Mouse (Mus musculus) lung, embryonic 16.5 days (tissue): ENCODE measurements around the gene Mis18a. TPM values are rescaled to one million over a fixed set of nuclear protein-coding genes. Genes with fewer than 3 reads are reported as not detected.

ENCODE experiments used
- ATAC-seq: fragments of 200-750 bp; cut with Nextera tagmentation; 2 replicates; pipeline ENCODE4 v1.8.0; 2017; ENCODE audit warnings: low read depth, mild to moderate bottlenecking, moderate library complexity
- H3K27ac ChIP-seq: fragments of 300-500 bp; sonication (generic); 2 replicates; pipeline ENCODE4 v1.5.1; 2014; ENCODE audit warnings: mild to moderate bottlenecking, control low read depth, low read length
- H3K27me3 ChIP-seq: fragments of 300-500 bp; sonication (generic); 2 replicates; pipeline ENCODE4 v1.6.1; 2014; ENCODE audit warnings: low read depth, low read length, mixed read lengths; ENCODE audit not compliant: control insufficient read depth, insufficient read depth
- H3K36me3 ChIP-seq: fragments of 300-500 bp; sonication (generic); 2 replicates; pipeline ENCODE4 v1.6.1; 2014; ENCODE audit warnings: low read length; ENCODE audit not compliant: control insufficient read depth, insufficient read depth
- H3K4me1 ChIP-seq: fragments of 300-500 bp; sonication (generic); replicated peaks from 2 replicates; pipeline ENCODE4 v1.6.1; 2014; ENCODE audit warnings: low read length, mixed read lengths; ENCODE audit not compliant: control insufficient read depth, insufficient read depth
- H3K4me2 ChIP-seq: fragments of 300-500 bp; sonication (generic); 2 replicates; pipeline ENCODE4 v1.6.1; 2014; ENCODE audit warnings: low read depth, low read length, control low read depth
- H3K4me3 ChIP-seq: fragments of 300-500 bp; sonication (generic); 2 replicates; pipeline ENCODE4 v1.5.1; 2014; ENCODE audit warnings: mild to moderate bottlenecking, low read length, control low read depth
- H3K9ac ChIP-seq: fragments of 300-500 bp; sonication (generic); 2 replicates; pipeline ENCODE4 v1.6.1; 2014; ENCODE audit warnings: low read length, control low read depth
- H3K9me3 ChIP-seq: fragments of 300-500 bp; sonication (generic); 2 replicates; pipeline ENCODE4 v1.6.1; 2016; ENCODE audit warnings: low read length; ENCODE audit not compliant: control insufficient read depth
- WGBS: fragments of 180-500 bp; shearing (Covaris S2); extraction: QIAGEN DNeasy Blood & Tissue Kit; methylation state at CpG from one replicate; pipeline ENCODE4 v1.1.7; 2014; 5-methylcytosine and 5-hydroxymethylcytosine counted together
- polyA plus RNA-seq: library from polyadenylated mRNA; unstranded; fragments of >200 nt; fragmentation: Nextera tagmentation; extraction: Ambion mirVana; gene quantifications from 2 replicates; pipeline ENCODE4 v1.2.1, GENCODE M21; 2015

Gene Mis18a
- 72.2 and 82.1 TPM in 2 replicates for polyA plus RNA-seq

DNA sequence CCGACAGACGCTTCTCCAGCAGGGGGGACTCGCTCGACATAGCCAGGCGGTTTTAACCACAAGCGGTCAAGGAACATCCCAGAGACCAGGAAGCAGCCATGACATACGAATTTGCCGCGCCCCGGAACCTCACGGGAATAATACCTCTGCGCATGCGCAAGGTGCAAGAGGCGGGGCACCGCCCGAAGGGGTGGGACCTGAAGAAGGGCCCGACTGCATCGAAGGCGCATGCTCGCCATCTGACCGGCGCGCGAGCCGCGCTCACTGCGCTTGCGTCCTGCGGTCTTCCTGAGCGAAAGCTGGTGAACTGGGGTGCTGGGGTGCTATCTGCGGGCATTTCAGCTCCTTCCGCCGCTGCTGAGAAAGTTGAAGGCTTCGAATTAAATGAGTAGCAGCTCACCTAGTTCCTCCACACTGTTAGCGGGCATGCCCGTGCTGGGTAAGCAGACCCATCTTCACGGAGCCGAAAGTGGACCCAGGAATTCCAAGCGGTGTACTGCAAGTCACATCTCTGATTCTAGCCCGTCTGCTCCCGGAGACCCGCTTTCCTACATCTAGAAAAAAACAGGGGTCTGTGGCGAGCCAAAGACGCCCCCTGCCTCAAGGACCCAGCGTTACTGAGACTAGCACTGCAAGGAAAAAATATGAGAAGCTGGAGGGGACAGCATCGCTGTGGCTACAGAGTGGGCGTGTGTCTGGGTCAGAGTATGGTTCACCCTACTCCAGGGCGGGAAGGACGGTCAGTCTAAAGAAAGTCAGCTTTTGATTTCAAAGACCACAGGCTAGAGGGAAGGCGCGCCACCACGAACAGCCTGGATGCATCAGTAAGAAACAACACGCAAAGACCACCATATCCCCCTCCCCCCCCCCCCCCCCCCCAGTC lies at the start of gene Mis18a:
Gene Mis18a (minus strand): TSS at position 172 of the 883 bp plus-strand sequence.
- peak; percentile 97 for ATAC-seq
- peak within 1 kb of the TSS; percentile 92 for H3K4me3 ChIP-seq
- no peaks in the 10 kb centered on the region for H3K27me3 ChIP-seq
- no peaks in the 10 kb centered on the region for H3K9me3 ChIP-seq
- peaks cover 8% of the 10 kb centered on the region; the same call in 1 of the 2 replicates for H3K36me3 ChIP-seq
- peaks cover 12% of the 10 kb centered on the region for H3K4me1 ChIP-seq
- H3K9ac ChIP-seq: peak within 1 kb of the TSS; percentile 91
- 2% methylated on average over 52 of the region's 53 CpGs for WGBS
- peak within 1 kb of the TSS; percentile 83 for H3K4me2 ChIP-seq
- H3K27ac ChIP-seq: peak within 1 kb of the TSS; percentile 71

DNA sequence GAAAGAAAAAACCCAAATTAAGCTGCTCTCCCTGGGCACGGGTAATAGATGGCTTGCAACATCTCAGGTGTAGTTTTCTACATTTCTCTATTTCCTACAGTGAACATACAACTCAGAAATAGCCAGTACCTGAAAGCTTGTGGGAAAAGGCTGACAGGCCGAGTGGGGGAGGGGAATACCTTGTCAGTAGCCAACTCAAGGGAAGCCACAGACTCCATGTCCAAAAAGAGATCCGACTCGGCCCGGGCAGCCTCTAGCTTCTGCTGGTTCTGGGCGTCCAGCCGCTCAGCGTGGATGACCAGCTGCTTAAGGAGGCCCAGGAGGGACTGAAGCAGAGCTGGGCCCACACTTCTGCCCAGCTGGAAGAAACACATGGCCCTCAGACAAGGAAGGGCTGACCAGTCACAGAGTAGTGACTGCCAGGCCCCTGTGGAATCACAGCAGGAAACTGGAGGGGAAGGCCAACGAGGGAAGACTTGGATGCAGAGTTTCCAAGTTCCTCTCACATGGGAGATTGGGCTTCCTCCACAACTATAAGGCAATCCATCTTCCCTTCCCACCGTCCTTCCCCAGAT lies 48.8 kb upstream of the Mis18a start:
- no peaks in the 10 kb centered on the region for H3K9me3 ChIP-seq
- no peak overlapping the region for H3K4me2 ChIP-seq
- no peak for ATAC-seq
- no peaks in the 10 kb centered on the region for H3K27me3 ChIP-seq
- H3K9ac ChIP-seq: no peak overlapping the region
- no peaks in the 10 kb centered on the region for H3K4me1 ChIP-seq
- H3K27ac ChIP-seq: no peak overlapping the region
- H3K36me3 ChIP-seq: peaks cover 25% of the 10 kb centered on the region
- WGBS: 74% methylated on average over 10 of the region's 10 CpGs
- H3K4me3 ChIP-seq: no peak overlapping the region

DNA sequence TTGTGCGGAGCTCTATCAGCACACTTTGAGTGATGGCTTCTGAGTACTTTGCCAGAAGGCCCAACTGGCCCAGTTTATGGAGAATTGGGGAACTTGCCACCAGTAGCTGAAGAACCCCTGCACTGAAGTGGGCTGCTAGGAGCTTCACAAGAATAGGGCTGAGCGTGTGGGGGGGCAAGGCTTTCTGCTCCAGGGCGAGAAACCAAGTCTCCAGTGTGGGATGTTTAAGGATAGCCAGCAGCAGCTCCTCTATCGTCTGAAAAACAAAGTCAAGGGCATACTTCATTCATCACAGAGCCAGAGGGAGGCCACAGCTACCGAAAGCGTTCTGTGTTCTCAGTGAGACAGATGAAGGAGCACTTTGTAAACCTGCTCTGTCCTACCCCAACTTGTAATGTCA lies 47.4 kb upstream of the Mis18a start:
- no peak overlapping the region for H3K9ac ChIP-seq
- no peaks in the 10 kb centered on the region for H3K27me3 ChIP-seq
- 81% methylated on average over 6 of the region's 6 CpGs for WGBS
- H3K27ac ChIP-seq: no peak overlapping the region
- no peak overlapping the region for H3K4me3 ChIP-seq
- peaks cover 22% of the 10 kb centered on the region for H3K36me3 ChIP-seq
- no peaks in the 10 kb centered on the region for H3K9me3 ChIP-seq
- no peaks in the 10 kb centered on the region for H3K4me1 ChIP-seq
- ATAC-seq: no peak
- no peak overlapping the region for H3K4me2 ChIP-seq

DNA sequence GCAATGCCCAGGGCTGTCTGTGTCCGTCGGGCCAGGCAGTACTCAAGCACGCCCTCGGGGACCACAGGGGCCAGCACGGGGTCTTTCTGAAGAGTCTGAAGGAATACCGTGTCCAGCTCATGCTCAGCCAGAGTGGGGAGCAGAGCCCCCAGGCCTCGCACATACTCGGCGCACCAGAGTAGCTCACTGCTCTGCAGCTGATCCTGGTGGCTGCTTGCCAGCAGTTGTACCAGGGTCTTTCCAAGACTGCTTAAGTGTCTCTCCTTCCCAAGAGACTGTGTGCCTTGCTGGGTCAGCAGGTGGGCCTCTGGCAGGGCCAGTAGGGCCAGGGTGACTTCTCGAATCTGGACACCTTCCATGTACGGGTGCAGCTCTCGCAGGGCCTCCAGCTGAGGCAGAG lies 47.0 kb upstream of the Mis18a start:
- H3K4me1 ChIP-seq: no peaks in the 10 kb centered on the region
- H3K4me3 ChIP-seq: no peak overlapping the region
- H3K4me2 ChIP-seq: no peak overlapping the region
- no peak overlapping the region for H3K27ac ChIP-seq
- no peak for ATAC-seq
- no peak overlapping the region for H3K9ac ChIP-seq
- no peaks in the 10 kb centered on the region for H3K9me3 ChIP-seq
- WGBS: 84% methylated on average over 12 of the region's 12 CpGs
- H3K36me3 ChIP-seq: peaks cover 24% of the 10 kb centered on the region
- no peaks in the 10 kb centered on the region for H3K27me3 ChIP-seq

DNA sequence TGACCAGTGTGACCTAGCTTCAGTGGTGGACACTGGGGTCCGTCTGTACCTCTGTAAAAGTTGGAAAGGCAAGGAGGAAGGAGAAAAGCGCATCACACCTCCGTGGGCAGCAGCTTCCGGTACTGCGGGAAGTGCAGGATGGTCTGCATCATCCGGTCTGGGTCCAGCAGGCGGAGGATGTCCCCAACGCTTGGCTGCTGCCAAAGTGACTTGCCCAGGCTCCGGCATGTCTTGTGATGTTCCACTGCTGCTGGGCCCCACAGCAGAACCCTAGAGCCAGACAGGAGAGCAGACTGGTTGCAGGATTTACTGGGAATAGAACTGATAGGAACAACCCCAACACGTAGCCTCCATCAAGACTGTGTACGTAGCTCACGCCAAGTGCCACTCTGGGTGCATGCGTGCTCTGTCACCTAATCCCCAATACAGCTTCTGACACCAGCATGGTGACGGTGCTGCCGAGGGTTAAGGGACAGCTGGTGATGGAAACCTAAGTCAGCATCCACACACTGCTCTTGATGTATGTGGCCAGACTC lies 39.8 kb upstream of the Mis18a start:
- H3K4me2 ChIP-seq: no peak overlapping the region
- WGBS: 68% methylated on average over 15 of the region's 15 CpGs
- peak; percentile 88 for ATAC-seq
- no peaks in the 10 kb centered on the region; the same call in 1 of the 2 replicates for H3K4me1 ChIP-seq
- no peak overlapping the region for H3K4me3 ChIP-seq
- no peak overlapping the region for H3K27ac ChIP-seq
- no peaks in the 10 kb centered on the region for H3K9me3 ChIP-seq
- H3K27me3 ChIP-seq: no peaks in the 10 kb centered on the region
- H3K9ac ChIP-seq: no peak overlapping the region
- H3K36me3 ChIP-seq: peaks cover 20% of the 10 kb centered on the region

DNA sequence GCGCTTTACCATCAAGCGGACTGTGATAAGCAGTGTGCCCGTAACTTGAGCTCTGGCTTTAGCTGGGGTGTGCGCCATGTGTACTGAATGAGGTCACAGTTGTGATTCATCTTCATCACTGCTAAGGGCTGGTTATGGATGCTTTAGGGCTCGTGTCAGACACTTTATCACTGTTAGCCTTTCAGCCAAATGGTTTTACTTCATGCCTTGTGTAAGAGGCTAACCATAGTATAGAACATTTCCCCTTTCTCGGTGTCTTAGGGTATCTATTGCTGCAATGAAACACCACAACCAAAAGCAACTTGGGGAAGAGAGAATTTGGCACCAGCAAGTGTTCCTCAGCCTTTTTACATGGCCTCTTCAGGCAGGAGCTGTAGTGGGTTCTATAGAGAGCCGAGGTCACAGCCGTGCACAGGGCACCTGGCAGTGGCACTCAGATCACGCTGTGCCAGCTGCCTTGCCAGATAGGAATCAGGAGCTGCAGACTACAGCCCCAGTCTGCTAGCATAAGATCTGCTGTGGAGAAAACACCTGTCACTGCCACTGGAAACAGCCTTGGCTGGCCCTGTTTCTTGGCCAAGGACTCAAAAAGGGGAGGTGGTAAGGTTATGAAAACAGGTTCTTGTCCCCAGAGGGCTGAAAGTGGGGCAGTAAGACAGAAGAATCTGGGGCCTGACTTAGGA lies 38.1 kb upstream of the Mis18a start:
- peaks cover 20% of the 10 kb centered on the region for H3K36me3 ChIP-seq
- no peaks in the 10 kb centered on the region; the same call in 1 of the 2 replicates for H3K4me1 ChIP-seq
- no peak overlapping the region for H3K27ac ChIP-seq
- no peak overlapping the region for H3K9ac ChIP-seq
- no peak overlapping the region for H3K4me2 ChIP-seq
- H3K9me3 ChIP-seq: no peaks in the 10 kb centered on the region
- H3K27me3 ChIP-seq: no peaks in the 10 kb centered on the region
- no peak overlapping the region for H3K4me3 ChIP-seq
- no peak for ATAC-seq
- 78% methylated on average over 9 of the region's 9 CpGs for WGBS

DNA sequence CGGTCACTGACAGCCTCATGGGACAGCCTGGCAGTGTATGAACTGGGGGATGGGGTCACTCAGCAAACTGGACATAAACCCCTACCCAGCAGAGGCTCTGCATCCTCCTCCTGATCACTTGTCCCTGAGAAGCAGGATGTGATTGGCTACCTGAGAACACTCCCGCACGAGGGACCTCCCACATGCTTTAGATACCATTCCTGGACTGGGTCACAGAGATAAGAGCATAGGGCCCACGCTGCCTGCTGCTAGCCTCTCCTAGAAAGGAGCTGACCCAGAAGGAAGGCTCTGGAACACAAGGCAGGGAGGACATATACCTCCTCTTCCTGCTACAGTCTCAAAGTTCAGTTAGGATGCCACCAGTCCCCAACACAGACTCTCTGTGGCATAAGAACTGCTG lies 33.3 kb upstream of the Mis18a start:
- no peaks in the 10 kb centered on the region for H3K4me1 ChIP-seq
- H3K9ac ChIP-seq: no peak overlapping the region
- H3K36me3 ChIP-seq: peaks cover 10% of the 10 kb centered on the region; the same call in 1 of the 2 replicates
- 0 out of 2 replicates have a peak, but pooled peaks have one; percentile 20 for ATAC-seq
- H3K4me3 ChIP-seq: no peak overlapping the region
- WGBS: 34% methylated on average over 4 of the region's 4 CpGs
- no peak overlapping the region for H3K4me2 ChIP-seq
- H3K27me3 ChIP-seq: no peaks in the 10 kb centered on the region
- H3K9me3 ChIP-seq: no peaks in the 10 kb centered on the region
- H3K27ac ChIP-seq: no peak overlapping the region

DNA sequence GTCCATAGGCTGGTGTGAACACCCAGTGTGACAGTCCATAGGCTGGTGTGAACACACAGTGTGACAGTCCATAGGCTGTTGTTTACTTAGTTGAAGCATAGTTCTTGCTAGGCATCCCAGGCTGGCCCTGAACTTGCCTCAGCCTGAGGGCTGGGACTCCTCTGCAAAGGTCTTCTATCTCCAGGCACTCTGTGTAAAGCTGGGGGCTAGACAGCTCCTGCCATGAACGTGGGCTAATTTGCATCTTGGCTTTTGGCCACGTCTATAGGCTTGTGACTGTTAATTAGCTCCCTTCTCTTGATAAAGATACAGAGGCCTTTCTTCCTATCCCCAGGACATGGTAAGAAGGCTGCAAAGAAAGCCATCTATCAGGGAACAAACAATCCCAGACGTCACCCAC lies 32.1 kb upstream of the Mis18a start:
- H3K27me3 ChIP-seq: no peaks in the 10 kb centered on the region
- no peak for ATAC-seq
- H3K27ac ChIP-seq: no peak overlapping the region
- no peaks in the 10 kb centered on the region for H3K9me3 ChIP-seq
- peaks cover 13% of the 10 kb centered on the region; the same call in 1 of the 2 replicates for H3K36me3 ChIP-seq
- no peaks in the 10 kb centered on the region for H3K4me1 ChIP-seq
- no peak overlapping the region for H3K4me3 ChIP-seq
- H3K9ac ChIP-seq: no peak overlapping the region
- WGBS: 57% methylated on average over 3 of the region's 3 CpGs
- no peak overlapping the region for H3K4me2 ChIP-seq
